Mouse (Mus musculus): Measurements from ENCODE around the gene Gramd1b.

DNA sequence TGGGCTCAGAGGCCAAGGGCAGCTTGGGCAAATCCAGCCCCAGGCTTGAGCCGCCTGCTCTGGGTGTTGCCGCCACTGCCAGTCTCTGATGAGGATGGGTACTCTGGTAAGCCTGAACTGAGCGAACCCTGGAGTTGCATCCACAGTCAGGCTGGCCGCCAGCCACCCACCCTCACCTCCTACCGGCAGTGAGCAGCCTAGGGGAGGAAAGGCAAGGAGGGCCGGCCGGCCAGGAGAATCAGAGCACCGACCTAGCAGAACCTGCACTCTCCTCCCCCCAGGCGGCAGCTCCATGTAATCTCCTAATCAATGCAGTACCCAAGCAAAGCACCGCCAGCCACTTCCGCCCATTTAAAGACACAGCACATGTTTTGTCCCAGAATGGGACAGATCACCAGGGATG, 155.0 kb downstream of the Gramd1b start:
- peak; percentile 39 for TF ChIP-seq CTCF (IDR thresholded peaks at IDR 0.05; ENCODE audit: low read depth)
- no peak for TF ChIP-seq EP300 (IDR thresholded peaks at IDR 0.05; ENCODE audit: low read depth)
